Mouse (Mus musculus): Measurements from ENCODE around the gene Notch1.

GRCm38 (mm10) chr2:26481724-26482495 lies 34.6 kb downstream of the Notch1 start:
- TF ChIP-seq CTCF (IDR thresholded peaks at IDR 0.05; ENCODE audit: extremely low read depth, insufficient read depth, low read length) (no peak), POLR2A (IDR thresholded peaks at IDR 0.05; ENCODE audit: extremely low read depth, insufficient read depth, low read length) (no peak)

Measured in cortical plate, adult 2 months (tissue).